Mouse (Mus musculus) midbrain, postnatal 0 days (tissue): ENCODE measurements around the gene Ppbp. TPM values are rescaled to one million over a fixed set of nuclear protein-coding genes. Genes with fewer than 3 reads are reported as not detected.
A peak's percentile ranks its signal among the peaks of the same experiment; 100 is the strongest.

Experiments used
- ATAC-seq: fragments of 200-750 bp; cut with Nextera tagmentation; 2 replicates; pipeline ENCODE4 v1.8.0; 2017; ENCODE audit warnings: moderate number of reproducible peaks, mild to moderate bottlenecking, moderate TSS enrichment, moderate library complexity; ENCODE audit not compliant: low FRiP score
- DNase-seq: peaks from one replicate; pipeline ENCODE4 v3.0.0-alpha.2; 2015; ENCODE audit warnings: low spot score
- H3K27ac ChIP-seq: fragments of 300-500 bp; sonication (generic); 2 replicates; pipeline ENCODE4 v1.5.1; 2014; ENCODE audit warnings: low read depth, mild to moderate bottlenecking, low read length, mixed read lengths
- H3K27me3 ChIP-seq: fragments of 300-500 bp; sonication (generic); 2 replicates; pipeline ENCODE4 v1.6.1; 2014; ENCODE audit warnings: low read length, control low read depth, mixed read lengths; ENCODE audit not compliant: insufficient read depth
- H3K36me3 ChIP-seq: fragments of 300-500 bp; sonication (generic); 2 replicates; pipeline ENCODE4 v1.6.1; 2014; ENCODE audit warnings: low read length, control low read depth, mixed read lengths; ENCODE audit not compliant: insufficient read depth
- H3K4me1 ChIP-seq: fragments of 300-500 bp; sonication (generic); 2 replicates; pipeline ENCODE4 v1.6.1; 2014; ENCODE audit warnings: mild to moderate bottlenecking, control low read depth, antibody characterized with exemption, low read length, mixed read lengths; ENCODE audit not compliant: insufficient read depth
- H3K4me2 ChIP-seq: fragments of 300-500 bp; sonication (generic); 2 replicates; pipeline ENCODE4 v1.6.1; 2014; ENCODE audit warnings: low read depth, mild to moderate bottlenecking, low read length, mixed read lengths; ENCODE audit not compliant: poor library complexity, severe bottlenecking
- H3K4me3 ChIP-seq: fragments of 300-500 bp; sonication (generic); 2 replicates; pipeline ENCODE4 v1.5.1; 2014; ENCODE audit warnings: low read depth, mild to moderate bottlenecking, low read length, moderate library complexity
- H3K9ac ChIP-seq: fragments of 300-500 bp; sonication (generic); replicated peaks from 2 replicates; pipeline ENCODE4 v1.6.1; 2014; ENCODE audit warnings: mild to moderate bottlenecking, low read length, moderate library complexity, mixed read lengths; ENCODE audit not compliant: poor library complexity, severe bottlenecking
- H3K9me3 ChIP-seq: fragments of 300-500 bp; sonication (generic); 2 replicates; pipeline ENCODE4 v1.6.1; 2016; ENCODE audit warnings: low read length, control low read depth
- CTCF ChIP-seq: IDR thresholded peaks from 2 replicates; pipeline ENCODE4 v1.5.1; 2016; ENCODE audit warnings: antibody characterized with exemption, mild to moderate bottlenecking
- WGBS: fragments of 180-500 bp; shearing (Covaris S2); extraction: QIAGEN DNeasy Blood & Tissue Kit; methylation state at CpG from one replicate; pipeline ENCODE4 v1.1.7; 2014; 5-methylcytosine and 5-hydroxymethylcytosine counted together
- polyA plus RNA-seq: library from polyadenylated mRNA; unstranded; fragments of >200 nt; fragmentation: Nextera tagmentation; extraction: Ambion mirVana; gene quantifications from 2 replicates; pipeline ENCODE4 v1.2.1, GENCODE M21; 2015
- total RNA-seq: library from RNA; depleted of rRNA; stranded (reverse); fragments of >200 nt; gene quantifications from 2 replicates; pipeline ENCODE4 v1.2.3, GENCODE M21; 2014

Gene Ppbp
- total and polyA plus RNA-seq, 2 experiments from 2014 or later, result 0.19 TPM; not detected in 1

DNA sequence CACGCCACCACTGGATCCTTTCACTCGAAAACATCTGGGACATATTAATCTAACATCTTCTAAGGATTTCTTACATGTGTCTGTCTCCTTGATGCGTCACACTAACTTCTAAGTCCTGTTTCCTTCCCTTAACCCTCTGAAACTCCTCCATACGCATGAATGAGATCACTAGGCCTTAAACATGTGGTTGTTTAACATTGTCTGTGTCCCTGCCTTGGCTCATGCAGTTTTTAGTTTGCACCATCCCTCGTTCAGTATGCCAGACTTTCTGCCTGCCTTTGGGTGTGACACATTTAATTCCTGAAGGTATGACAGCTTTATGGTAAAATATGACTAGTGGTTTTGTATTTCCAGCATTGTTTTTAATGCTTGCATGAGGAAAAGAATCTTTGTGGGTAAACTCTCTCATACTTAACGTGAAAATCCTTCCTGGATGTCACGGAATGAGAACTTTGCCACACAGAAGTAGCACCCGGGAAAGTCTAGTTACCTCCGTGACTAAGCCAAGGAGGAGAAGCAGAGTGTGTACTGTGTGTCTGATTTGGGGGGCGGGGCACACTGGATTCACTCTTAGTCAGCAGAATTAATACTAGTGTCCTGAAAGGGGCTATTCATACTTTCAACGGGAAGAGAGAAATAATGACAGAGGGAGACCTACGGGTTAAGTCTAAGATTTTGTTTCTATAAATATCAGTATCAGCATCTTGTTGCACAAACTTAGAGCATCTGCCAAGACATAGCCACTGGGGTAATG, 4.2 kb upstream of the Ppbp start:
- no peak overlapping the region for H3K4me3 ChIP-seq
- ATAC-seq (no peak), DNase-seq (no peak)
- H3K27me3 ChIP-seq, result no peaks in the 10 kb centered on the region
- H3K27ac ChIP-seq, result no peak overlapping the region
- no peak overlapping the region for H3K9ac ChIP-seq
- no peaks in the 10 kb centered on the region for H3K9me3 ChIP-seq
- H3K4me1 ChIP-seq, result 0 out of 2 replicates have a peak, but pooled peaks cover under 1% of the 10 kb centered on the region
- no peaks in the 10 kb centered on the region for H3K36me3 ChIP-seq
- WGBS, result 80% methylated on average over 12 of the region's 12 CpGs
- no peak for TF ChIP-seq CTCF
- H3K4me2 ChIP-seq, result no peak overlapping the region

DNA sequence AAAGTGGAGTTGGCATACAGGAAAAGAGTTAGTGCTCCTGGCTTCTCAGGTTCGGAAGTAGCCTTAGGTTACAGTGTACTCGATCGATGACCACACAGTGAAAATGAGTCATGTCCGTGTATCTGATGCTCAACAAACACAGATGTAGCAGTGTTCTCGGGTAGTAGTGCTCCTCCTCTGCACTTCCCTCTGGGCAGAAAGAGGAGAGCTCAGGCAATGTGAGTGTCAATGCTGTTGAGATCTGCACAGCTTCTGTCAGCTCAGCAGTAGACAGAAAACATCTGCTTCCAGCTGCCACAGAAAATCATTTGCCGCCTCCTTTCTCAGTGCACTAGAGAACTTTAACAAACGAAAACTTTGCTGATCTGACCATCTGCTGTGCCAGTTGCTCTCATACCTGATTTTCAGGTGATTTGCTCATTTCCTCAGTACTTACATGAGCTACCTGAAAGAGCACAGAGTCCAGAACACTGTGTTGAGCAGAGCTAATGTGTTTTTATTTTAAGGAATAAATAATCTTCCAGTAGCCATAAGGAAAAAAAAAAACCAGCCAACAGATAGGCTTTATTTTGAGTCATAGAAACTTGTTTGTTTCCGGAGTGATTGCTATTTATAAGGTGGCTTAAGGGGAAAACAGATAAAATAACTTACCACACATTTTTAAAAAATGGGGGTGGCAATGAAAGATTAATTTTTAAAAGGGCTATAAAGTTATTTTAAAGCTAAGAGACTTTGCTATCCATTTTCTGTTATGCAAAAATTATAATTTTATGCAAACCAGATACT, 2.3 kb upstream of the Ppbp start:
- no peaks in the 10 kb centered on the region for H3K27me3 ChIP-seq
- no peak for ATAC-seq
- H3K27ac ChIP-seq, result no peak overlapping the region
- peak; percentile 8 for DNase-seq
- no peak overlapping the region for H3K4me3 ChIP-seq
- no peaks in the 10 kb centered on the region for H3K4me1 ChIP-seq
- 88% methylated on average over 8 of the region's 8 CpGs for WGBS
- H3K9me3 ChIP-seq, result no peaks in the 10 kb centered on the region
- no peak overlapping the region for H3K9ac ChIP-seq
- H3K36me3 ChIP-seq, result no peaks in the 10 kb centered on the region
- TF ChIP-seq CTCF, result no peak
- H3K4me2 ChIP-seq, result no peak overlapping the region

DNA sequence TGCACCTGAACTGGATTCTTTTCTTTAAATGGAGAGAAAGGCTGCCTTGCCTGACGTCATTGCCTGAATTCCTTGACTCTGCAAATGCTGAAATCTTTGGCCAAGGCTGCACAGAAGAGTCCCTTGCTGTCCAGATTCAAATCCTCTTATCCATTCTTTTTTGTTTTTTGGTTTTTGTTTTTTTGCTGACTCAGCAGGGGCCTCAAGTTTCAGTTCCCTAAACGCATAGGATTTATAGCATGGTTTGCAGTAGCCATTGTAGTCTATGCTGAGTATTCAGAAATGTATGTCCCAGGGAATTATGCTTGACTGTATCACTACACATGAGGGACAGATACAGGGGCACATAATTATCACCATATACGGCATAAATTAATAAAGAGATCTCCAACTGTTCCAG, 3.1 kb downstream of the Ppbp start:
- H3K9ac ChIP-seq, result no peak overlapping the region
- no peak overlapping the region for H3K4me3 ChIP-seq
- ATAC-seq (no peak), DNase-seq (no peak)
- H3K27ac ChIP-seq, result no peak overlapping the region
- WGBS, result 59% methylated on average over 3 of the region's 3 CpGs
- H3K4me1 ChIP-seq, result no peaks in the 10 kb centered on the region
- H3K27me3 ChIP-seq, result no peaks in the 10 kb centered on the region
- no peaks in the 10 kb centered on the region for H3K9me3 ChIP-seq
- H3K4me2 ChIP-seq, result no peak overlapping the region
- H3K36me3 ChIP-seq, result no peaks in the 10 kb centered on the region
- no peak for TF ChIP-seq CTCF

DNA sequence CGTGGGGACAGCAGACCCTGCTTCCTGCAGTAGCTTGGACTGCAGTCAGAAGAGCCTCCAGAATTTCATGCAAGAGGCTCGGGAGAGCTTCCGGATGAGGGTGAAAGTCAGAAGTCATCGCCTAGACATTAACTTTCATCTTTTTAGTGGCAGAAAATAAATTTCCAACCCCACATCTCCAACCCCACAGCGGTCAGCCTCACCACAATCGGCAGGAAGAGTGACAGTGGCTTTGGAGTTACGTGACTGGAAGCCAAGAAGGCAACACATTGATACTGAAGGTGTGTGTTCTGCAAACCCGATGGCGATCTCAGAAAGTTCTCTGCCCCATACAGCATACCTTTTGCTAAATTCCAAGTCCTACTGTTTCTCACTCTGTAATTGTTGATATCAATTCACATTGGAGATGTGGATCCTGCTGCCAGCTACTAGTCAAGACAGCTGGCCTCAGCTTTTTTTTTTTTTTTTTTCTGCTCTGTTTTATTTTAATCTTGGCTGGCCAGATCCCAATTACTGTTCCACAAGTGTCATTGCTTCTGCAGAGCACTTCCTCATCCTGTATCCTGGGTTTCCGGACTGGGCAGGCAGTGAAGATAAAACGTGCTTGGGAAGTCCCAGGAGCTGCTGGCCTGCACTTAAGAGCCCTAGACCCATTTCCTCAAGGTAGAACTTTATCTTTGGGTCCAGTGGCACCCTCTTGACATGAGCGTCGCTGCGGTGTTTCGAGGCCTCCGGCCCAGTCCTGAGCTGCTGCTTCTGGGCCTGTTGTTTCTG, 3.7 kb downstream of the Ppbp start, which contains the start of gene Pf4:
Gene Pf4 (plus strand): TSS at position 556 of the 774 bp plus-strand sequence.
- no peak within 1 kb of the TSS for H3K9ac ChIP-seq
- no peaks in the 10 kb centered on the region for H3K36me3 ChIP-seq
- DNase-seq (no peak), ATAC-seq (no peak)
- no peak within 1 kb of the TSS for H3K4me3 ChIP-seq
- TF ChIP-seq CTCF, result no peak
- H3K27ac ChIP-seq, result no peak within 1 kb of the TSS
- H3K27me3 ChIP-seq, result no peaks in the 10 kb centered on the region
- H3K4me1 ChIP-seq, result no peaks in the 10 kb centered on the region
- no peak within 1 kb of the TSS for H3K4me2 ChIP-seq
- 93% methylated on average over 16 of the region's 16 CpGs for WGBS
- no peaks in the 10 kb centered on the region for H3K9me3 ChIP-seq

GRCm38 (mm10) chr5:90775562-90775961, 7.2 kb downstream of the Ppbp start:
- ATAC-seq (no peak), DNase-seq (no peak)
- no peak overlapping the region for H3K9ac ChIP-seq
- H3K4me1 ChIP-seq, result no peaks in the 10 kb centered on the region
- no peaks in the 10 kb centered on the region for H3K9me3 ChIP-seq
- no peak overlapping the region for H3K4me3 ChIP-seq
- H3K36me3 ChIP-seq, result no peaks in the 10 kb centered on the region
- H3K4me2 ChIP-seq, result no peak overlapping the region
- 93% methylated on average over 5 of the region's 5 CpGs for WGBS
- no peaks in the 10 kb centered on the region for H3K27me3 ChIP-seq
- no peak overlapping the region for H3K27ac ChIP-seq
- no peak for TF ChIP-seq CTCF
